Mouse (Mus musculus): Measurements from ENCODE around the gene Akap1. TPM values are rescaled to one million over a fixed set of nuclear protein-coding genes. Genes with fewer than 3 reads are reported as not detected.

Gene Akap1
- total RNA-seq, 2 experiments from 2014 or later: 57.0 to 75.1 TPM

DNA sequence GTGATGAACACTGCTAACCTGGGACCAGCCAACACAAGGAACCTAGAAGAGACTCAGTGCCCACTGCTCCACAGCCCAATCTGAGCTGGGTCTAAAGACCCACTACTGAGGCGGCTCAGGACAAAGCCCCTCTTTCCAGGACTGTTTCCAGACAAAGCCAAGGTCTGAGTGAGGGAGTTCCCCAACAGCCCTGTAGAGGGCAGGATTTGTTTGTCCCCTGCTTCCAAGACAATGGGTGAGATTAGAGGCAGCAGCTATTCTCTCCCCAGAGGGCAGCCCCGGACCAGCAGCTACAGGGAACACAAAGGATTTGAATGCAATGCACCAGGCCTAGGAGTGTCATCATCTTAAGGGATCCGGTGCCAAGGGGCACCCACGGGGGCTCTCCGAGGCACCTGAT lies 15.8 kb downstream of the Akap1 start:
- DNase-seq: no peak
- intact Hi-C loops (cut with DNase I): loop anchor here (5.0 kb wide), 2 partner anchors 54 to 99 kb away; no protein-coding TSS in a partner anchor

DNA sequence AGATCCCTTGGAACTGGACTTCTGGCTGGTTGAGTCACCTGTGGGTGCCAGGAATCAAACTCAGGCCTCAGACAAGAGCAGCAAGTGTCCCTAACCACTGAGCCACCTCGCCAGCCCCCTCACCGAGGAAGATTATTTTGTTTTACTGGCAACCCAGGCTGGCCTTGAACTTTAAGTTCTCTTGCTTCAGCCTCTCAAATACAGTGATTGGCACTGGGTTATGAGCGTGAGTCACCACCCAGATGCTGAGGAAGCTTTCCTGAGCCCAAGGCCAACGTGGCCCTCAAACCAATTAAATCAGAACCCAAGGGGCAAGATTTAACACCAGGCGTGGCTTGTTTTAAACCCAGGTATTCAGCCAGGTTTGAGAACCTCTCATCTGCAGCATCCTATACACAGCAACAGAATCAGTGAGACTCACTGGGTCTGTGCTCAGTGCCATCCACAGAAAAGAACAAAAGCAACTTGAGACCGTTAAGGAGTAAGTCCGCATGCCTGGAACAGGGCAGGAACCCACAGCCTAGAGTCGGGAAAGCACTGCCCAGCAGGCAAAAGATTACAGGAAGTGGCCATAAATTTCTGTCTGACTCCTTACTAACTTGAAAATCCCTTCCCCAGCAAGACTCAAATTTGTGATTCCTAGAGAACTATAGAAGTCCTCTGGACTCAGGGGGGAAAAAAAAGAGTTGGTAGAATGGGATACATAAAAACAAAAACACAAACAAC lies 16.9 kb downstream of the Akap1 start:
- no peak for DNase-seq
- intact Hi-C loops (cut with DNase I): loop anchor here (5.0 kb wide), 2 partner anchors 55 to 100 kb away; no protein-coding TSS in a partner anchor

DNA sequence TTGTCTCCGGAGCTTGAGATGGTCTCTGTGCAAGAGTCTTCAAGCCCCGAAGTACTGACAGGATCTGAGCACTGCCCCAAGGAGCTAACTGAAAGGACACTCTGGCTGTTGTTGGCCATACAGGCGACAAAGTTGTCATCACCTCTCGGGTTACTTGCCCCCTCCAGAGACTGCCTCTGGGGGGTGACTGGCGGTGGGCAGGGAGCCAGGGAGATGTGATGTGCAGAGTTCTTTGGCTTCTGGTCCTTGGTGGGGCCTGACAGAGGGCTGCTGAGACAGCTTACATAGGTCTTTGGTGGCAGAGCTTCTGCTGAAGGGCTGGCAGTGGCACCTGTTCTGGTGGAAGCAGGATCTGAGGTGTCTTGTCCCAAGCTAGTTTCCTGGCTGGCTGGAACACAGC lies 20.0 kb downstream of the Akap1 start:
- DNase-seq: no peak
- intact Hi-C loops (cut with DNase I): no loop called here

DNA sequence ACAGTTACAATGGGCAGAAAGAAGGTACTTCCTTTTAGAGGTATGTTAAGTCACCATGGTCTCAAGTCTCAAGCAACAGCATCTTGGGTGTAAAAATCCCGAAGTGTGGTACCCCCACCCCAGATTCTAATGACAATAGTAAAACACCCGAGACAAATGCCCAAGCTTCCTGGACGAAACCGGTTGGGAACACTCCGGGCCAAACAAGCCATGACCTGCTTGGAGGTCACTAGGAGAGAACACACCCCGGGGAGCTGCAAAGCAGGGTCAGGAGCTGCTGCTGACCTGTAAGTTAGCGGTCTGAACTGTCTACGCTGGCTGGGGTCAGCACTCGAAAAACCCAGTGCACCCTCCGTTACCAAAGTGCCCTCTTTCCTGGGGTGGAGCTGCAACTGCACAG lies 21.1 kb downstream of the Akap1 start:
- intact Hi-C loops (cut with DNase I): no loop called here
- no peak for DNase-seq

DNA sequence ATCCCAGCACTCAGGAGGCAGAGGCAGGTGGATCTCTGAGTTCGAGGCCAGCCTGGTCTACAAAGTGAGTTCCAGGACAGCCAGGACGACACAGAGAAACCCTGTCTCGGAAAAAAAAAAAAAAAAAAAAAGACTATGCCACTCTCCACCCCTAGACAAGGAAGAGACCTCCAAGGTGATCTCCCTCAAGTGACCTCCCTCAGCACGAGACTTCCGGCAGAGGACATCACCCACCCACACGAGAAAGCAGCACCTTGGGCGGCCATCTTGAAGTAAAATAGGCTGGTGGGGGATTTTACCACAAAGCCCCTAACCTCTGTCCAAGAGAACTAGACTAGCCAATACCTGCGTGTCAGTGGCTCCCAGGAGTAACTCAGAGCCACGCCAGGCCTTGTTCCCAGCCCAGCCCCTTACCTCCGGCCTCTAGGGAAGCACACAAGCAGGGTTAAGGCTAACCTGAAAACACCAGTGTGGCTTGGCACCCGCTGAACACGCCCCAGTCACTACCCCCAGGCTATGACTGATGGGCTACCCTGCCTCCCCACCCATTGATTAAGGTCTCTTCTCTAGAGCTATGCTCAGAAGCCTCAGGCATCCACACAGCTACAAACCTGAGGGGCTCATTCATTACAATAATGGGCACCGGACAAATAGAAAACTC lies 21.9 kb downstream of the Akap1 start:
- no peak for DNase-seq
- intact Hi-C loops (cut with DNase I): no loop called here

DNA sequence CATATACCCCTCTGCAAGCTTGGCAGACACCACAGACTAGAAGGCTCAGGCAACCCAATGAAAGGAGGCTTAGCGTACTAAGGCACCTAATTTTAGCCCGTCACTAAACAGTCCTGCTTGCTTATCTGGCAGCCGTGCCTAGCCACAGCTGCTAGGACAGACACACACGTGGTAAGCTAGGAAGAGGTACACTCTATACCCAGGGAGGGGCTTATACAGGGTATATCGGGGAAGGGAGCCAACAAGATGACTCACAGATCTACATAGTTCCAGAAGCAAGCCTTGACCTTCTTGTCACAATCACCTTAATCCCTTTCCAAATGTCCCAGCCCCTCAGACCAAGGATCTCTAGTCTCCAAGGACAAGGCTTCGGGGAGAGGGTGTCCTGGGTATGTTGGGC lies 23.0 kb downstream of the Akap1 start:
- DNase-seq: no peak
- intact Hi-C loops (cut with DNase I): no loop called here

DNA sequence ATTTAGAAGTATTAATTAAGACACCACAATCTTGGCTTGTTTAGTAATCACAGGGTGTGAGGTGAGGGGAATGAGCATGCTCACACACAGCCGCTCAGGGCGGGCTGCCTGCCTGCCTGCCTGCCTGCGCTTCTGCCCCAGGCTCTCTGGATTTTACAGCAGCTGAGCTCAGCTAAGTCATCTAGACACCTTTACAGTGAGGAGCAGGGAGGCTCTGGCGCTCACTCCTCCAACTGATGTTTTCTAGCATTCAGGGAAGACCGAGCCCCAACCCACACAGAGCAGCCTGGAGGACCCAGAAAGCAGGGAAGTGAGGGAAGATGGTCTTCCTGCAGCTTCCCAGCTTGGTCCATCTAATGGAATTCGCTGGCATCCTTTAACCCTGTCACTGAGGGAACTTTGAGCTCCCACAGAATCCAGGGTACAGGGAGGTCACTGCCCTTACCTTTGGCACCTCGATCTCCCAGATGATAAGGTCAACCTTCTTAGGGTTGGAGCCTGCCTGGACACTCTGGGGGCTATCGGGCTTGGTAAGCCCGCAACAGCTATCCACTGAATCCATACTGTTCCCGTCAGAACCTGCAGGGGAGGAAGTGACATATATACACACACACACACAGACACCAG lies 23.5 kb downstream of the Akap1 start:
- intact Hi-C loops (cut with DNase I): no loop called here
- no peak for DNase-seq

DNA sequence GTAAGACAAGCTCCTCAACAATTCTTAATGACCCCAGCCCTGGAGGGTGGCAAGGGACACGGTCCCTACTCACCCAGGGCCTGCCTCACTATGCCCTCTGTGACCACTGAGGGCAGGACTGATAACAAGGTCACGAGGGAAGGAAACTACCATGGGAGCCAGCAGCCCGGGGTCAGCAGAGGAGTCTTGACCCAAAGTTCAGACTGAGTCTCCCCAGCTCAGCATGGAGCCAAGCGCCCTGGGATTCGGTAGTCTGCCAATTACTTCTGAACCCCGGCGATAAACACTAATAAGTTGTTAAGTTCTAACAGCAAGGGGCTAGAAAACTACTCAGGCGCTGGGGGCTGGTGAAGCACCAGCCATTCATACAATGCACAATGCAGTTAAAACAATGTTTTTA lies 24.1 kb downstream of the Akap1 start:
- intact Hi-C loops (cut with DNase I): no loop called here
- no peak for DNase-seq

DNA sequence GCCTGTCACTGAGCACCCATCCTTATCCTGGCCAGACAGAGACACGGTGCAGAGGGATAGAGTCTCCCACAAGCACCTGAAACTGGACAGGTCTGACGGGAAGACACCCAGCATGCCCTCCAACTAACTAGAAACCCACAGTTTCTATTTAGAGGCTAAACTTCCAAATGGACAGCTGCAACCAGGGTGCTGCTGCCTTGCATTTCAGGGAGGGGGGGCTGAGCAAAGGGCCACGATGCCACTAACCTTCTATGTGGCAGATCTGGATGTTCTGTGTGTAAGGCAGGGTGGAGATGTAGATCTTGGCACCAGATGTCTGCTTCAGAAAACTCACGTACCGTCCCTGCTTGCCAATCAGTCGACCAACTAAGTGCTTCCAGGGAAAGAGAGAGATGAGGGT lies 25.0 kb downstream of the Akap1 start:
- intact Hi-C loops (cut with DNase I): no loop called here
- no peak for DNase-seq

DNA sequence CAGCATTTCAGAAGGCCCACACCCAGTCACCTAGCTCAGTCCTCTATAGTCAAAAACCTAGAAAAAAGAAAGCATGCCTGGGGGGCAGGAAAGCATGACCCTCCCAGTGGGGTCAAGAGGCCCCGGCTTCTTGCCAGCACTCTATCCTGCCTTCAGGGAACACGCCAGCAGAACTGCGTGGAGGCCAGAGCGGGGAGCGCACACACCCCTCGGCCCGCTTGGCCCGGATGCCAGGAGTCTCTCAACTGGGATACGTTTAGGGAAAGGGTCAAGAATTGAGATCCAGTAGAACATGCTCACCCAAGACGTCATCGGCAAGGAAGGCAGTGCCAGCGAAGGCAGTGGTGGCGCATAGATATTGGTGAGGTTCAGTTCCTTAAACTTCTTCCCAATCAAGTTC lies 25.8 kb downstream of the Akap1 start:
- intact Hi-C loops (cut with DNase I): no loop called here

DNA sequence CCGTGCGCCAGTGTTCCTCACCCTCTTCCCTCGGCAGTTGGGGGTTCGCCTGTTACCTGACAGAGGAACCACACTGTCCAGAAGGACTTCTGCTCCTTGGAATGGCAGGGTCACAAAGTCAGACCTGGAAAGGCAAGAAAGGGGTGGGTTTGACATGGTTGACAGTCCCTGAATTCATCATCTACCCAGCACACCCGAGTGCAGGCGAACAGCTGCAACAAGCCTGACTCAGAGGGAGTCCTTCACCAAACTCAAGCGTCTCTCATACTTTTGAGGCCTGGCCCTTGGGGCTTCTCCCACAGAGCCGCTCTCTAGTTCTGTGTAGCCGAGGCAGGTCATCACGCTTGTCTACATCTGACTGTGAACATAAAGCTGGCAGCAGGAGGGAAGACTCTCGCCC lies 29.8 kb downstream of the Akap1 start:
- DNase-seq: no peak
- intact Hi-C loops (cut with DNase I): no loop called here

More for the DNA sequence above, 25.8 kb downstream of the Akap1 start:
- DNase-seq: no peak

DNA sequence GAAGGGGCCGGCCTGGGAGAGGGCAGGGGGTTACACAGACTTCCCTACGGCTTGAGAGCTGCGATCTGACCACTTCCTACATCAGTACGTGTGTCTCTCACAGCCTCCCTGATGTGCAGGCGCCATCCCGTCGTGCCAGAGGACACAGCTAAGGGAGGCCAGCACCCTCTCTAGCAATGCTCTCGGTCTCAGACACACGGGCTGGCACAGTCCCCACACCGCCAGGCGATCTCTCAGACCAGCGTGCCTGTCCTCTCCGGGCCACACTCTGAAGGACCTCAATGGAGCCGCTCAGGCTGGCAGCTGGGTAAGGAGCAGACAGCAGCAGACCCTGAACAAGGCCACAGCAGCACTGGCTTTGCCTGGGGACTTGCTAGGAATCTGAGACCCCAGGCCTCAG lies 30.3 kb downstream of the Akap1 start:
- no peak for DNase-seq
- intact Hi-C loops (cut with DNase I): no loop called here

DNA sequence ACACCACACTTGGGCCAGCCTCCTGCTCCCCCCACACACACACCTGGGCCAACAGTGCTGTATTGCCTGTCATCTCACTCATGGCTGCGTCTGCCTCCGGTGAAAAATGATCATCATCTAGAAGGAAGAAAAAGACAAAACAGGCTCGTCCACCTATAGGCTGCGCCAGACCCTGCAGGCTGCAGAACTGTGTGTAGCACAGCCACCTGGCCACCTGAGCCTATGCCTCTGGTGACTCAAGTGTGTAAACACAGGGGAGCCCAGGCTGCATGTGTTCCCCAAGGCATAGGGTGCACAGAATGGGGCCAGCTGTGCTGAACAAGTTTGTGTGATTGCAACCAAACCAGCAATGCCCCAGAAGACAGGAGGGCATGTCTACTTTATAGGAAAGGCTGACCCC lies 31.3 kb downstream of the Akap1 start:
- no peak for DNase-seq
- intact Hi-C loops (cut with DNase I): no loop called here

DNA sequence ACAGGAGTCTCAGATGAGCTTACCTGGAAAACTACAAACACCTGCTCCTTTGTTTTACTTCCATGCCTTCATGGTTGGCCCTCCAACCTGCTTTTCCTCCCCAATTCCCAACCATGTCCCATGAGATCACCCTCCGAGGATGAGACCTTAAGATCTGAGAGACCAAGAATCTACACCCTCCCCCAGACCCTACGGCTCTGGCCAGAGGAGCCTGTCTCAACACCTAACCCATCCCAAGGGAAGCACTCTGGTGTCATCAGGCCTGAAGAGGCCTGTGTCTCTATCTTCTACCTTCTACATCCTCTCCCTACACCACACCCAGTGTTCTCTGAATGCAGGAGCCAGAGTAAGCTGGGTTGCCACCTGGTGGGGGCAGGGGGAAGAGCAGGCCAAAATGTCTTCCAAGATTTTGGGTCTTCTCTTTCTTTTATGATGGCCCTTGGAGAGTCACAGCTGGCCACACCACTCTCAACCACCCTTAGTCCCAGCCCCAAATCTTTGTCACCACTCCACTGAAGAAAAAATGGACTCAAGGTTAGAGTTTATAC lies 34.1 kb downstream of the Akap1 start:
- no peak for DNase-seq
- intact Hi-C loops (cut with DNase I): no loop called here

DNA sequence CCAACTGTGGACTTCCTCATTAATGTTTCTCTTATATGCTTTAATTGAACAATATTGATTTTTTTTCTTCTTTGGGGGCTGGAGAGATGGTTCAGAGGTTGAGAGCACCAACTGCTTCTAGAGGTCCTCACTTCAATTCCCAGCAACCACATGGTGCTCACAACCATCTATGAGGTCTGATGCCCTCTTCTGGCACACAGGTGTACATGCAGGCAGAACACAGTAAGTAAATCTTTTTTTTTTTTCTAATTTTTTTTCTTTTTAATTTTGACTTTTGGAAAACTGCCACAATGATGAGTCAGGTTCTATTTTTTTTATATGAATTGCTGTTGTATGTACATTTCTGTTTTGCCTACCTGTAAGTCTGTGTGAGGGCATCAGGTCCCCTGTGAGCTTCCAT lies 35.9 kb downstream of the Akap1 start:
- intact Hi-C loops (cut with DNase I): loop anchor here (10.0 kb wide), 3 partner anchors 204 to 854 kb away; no protein-coding TSS in a partner anchor
- DNase-seq: no peak

DNA sequence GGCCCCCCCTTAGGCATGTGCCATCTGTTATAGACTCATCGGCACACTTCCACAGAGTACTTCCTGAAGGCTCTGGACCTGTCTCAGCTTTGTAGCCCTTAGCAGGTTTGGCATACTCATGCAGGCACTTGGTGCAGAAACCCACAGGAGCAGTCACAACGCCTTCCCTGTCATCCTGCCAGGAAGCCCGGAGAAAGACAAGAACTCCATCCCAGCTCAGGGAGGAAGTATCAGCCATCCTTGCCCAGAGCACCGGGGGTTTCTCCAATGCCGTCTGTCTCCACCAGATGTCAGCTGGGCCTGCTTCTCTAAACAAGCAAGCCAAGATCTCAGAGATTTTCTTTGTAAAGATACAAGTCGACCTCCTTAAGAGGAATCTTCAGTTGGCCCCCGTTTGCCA lies 38.5 kb downstream of the Akap1 start:
- intact Hi-C loops (cut with DNase I): loop anchor here (10.0 kb wide), 3 partner anchors 201 to 851 kb away; no protein-coding TSS in a partner anchor

DNA sequence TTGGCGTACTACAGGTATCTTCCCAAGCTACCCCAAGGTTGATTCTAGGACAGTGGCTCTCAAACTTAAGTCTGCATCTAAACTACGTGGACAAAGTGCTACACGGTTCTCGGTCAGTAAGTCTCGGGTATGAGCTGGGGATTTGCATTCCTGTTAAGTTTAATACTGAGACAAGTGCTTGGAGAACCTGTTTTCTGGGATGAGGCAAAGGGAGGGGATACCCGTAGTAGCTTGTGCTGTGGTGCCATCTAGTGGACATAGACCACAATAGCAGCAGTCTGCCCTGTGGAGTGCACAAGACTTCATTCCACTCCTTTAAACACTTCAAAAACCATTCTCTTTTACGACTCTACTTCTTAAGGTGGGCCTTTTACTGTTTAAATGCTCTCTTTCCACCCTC lies 41.4 kb downstream of the Akap1 start:
- DNase-seq: no peak
- intact Hi-C loops (cut with DNase I): loop anchor here (2.0 to 10.0 kb wide), 8 partner anchors 96 to 848 kb away; no protein-coding TSS in a partner anchor

More for the DNA sequence above, 38.5 kb downstream of the Akap1 start:
- no peak for DNase-seq

DNA sequence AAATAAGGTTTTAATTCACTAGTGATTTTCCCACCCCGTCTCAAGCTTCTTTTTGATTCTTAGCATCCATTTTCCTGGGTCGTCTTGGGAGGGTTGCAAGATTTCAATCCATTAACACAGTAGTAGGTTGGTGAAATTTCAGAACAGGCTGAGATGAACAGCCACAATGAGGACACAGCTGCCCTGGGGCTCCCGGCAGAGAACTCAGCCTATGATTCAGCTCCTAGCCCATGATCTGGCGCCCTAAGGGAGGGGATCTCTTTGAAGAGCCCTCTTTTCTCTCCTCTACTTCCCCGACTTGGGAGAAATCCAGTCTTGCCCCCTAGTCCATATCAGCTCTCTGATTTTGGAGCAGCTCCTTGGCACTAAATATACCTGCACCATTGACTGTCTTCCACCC lies 41.9 kb downstream of the Akap1 start:
- intact Hi-C loops (cut with DNase I): loop anchor here (2.0 to 10.0 kb wide), 8 partner anchors 95 to 848 kb away; no protein-coding TSS in a partner anchor
- DNase-seq: no peak

DNA sequence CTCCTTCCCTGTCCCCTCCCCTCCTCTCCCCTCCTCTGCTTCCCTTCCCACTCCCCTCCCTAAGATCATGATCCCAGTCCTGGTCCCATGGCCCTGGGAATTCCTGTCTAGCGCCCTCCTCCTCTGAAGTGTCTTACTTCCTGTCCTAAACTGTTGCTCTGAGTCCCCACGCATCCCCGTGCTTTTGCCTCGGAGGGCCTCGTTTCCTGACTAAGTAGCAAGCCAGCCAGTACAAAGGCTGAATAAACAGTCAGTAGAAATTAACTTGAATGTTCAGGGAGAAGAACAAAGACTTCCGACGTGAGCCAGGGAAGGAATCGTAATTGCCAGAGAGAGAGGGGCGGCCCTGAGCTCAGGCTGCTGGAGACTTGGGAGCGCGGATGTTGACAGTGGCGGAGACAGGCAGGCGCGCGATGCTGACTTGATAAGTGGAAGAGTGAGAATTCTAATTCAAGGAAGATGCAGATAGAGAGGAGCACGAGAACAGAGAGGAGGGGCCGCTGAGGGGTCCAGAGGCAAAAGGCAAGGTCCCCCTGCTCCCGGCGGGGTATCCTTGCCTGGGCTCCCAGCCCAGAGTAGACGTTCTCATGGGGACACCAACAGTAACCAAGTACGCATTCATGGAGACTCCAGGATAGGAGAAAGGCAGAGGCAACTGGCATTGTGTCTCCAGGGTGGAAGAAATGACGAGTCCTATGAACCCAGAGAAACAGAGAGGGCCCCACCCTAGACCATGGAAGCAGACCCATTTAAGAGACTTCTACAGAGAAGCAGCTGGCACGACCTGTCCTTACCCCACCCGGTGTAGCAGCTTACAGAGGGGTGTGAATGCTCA lies 43.4 kb downstream of the Akap1 start:
- intact Hi-C loops (cut with DNase I): loop anchor here (2.0 to 10.0 kb wide), 8 partner anchors 94 to 846 kb away; no protein-coding TSS in a partner anchor
- no peak for DNase-seq

DNA sequence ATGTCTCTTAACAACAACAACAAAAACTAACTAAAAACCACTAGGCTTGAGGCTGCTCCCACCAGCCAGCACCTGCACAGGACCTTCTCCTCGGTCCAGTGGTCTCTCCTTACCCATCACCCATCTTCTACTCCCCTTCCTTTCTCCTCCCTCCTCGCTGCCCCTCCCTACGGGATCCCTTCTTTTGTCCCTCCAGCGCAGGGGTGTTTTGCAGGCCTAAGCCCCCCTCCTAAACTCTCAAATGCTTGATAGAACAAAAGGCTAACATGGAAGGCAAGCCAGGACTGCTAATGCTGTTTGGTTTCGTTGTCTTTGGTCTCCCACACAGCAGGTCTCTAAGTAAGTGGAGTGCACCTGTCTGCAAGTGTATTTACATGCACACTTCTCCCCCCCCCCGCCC lies 44.1 kb downstream of the Akap1 start:
- intact Hi-C loops (cut with DNase I): loop anchor here (2.0 to 10.0 kb wide), 8 partner anchors 93 to 845 kb away; no protein-coding TSS in a partner anchor
- DNase-seq: no peak
